Mouse (Mus musculus) heart, postnatal 36 days (tissue): ENCODE measurements around the gene Cabp5. TPM values are rescaled to one million over a fixed set of nuclear protein-coding genes. Genes with fewer than 3 reads are reported as not detected.
"Not testable (repeated sequence)": the region's sequence is repeated elsewhere in the genome, so short reads cannot be mapped to it uniquely, and the experiment has no call there.

Source experiments
- DNase-seq, 2 experiments: peaks; one replicate each; pipeline ENCODE4 v3.0.0; 2021 to 2022
- intact Hi-C: fragments of 180-260 bp; cut with DNase I; formaldehyde crosslinking; loops from one replicate; pipeline ENCODE4 v1.15.1; 2025
- total RNA-seq, 2 experiments: library from RNA; stranded (reverse); gene quantifications; 2 replicates each; pipeline ENCODE4 v1.2.3; 2021

Gene Cabp5
- total RNA-seq: not detected

DNA sequence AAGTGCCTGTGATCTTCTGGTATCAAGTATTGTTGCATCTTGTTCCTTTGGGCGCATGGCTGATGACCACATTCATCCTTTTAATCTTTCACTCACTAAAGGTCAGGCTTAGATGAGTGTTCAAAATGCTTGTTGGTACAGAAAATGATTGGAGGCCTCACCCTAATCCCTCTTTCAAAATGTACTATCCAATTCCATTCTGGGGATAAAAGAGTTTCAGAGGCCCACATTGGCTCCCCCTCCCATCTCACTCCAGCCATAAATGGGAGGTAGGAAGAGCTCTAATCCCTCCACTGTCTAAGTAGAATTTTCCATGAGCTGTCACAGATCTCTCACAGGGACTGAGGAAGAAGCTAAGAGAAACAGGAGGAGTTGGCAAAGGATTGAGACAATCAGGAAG lies at the start of gene Cabp5:
Gene Cabp5, plus strand, starts transcription at position 301 of the 400 bp plus-strand sequence.
- DNase-seq: no peak
- intact Hi-C loops: no loop called here

- intact Hi-C loops: no loop called here
- no peak for DNase-seq
These were observed 42.0 kb upstream of the Cabp5 start for GRCm38 (mm10) chr7:13355943-13356342.

DNA sequence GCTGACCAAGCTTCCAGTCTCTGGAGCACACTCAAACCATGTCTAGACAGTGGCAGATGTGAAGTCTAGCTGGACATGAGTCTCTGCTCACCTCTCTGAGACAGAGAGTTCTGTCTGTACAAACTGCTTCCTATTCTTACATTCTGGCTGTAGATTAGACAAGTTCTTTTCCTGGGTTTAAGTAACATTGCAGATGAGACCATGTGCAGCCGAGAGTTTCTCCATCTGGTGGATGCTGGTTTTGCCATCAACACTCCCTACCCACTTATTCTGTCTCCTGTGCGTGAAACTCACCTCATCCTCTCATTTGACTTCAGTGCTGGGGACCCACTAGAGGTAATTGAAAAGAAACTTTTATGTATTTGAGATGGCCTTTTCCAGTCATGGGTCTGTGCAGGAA lies 17.3 kb upstream of the Cabp5 start:
- DNase-seq: no peak
- intact Hi-C loops: no loop called here

- intact Hi-C loops, DNase-seq: not testable (repeated sequence)
These were observed 52.6 kb downstream of the Cabp5 start, which contains the start of gene Bsph1 for GRCm38 (mm10) chr7:13450541-13450940. TSS of gene Bsph1 (plus strand) at chr7:13450841.

Other genes starting within 250 kb of the Cabp5 start
- under 1 TPM in 1 of 2 experiments, not detected in 1; 0.06 TPM for gene Vmn1r88, start 238.6 kb upstream of the Cabp5 start, total RNA-seq
- gene Vmn1r89, start 185.1 kb upstream of the Cabp5 start, total RNA-seq: not detected
- gene Lig1, start 120.8 kb upstream of the Cabp5 start, total RNA-seq: 1 to 10 TPM; 3.5 to 5.0 TPM
- 1 to 10 TPM; 7.8 to 8.1 TPM for gene Zswim9, start 119.4 kb upstream of the Cabp5 start, total RNA-seq
- under 1 TPM in 1 of 2 experiments, not detected in 1; 0.14 TPM for gene Pla2g4c, start 73.5 kb upstream of the Cabp5 start, total RNA-seq
- not detected for gene Bsph1, start 52.7 kb downstream of the Cabp5 start, total RNA-seq
- gene Bsph2, start 172.9 kb downstream of the Cabp5 start, total RNA-seq: not detected
- not detected for gene Sult2a5, start 225.8 kb downstream of the Cabp5 start, total RNA-seq